Comparison of ENCODE assay signal across 16 mouse cellular contexts in the genomic region with DNA sequence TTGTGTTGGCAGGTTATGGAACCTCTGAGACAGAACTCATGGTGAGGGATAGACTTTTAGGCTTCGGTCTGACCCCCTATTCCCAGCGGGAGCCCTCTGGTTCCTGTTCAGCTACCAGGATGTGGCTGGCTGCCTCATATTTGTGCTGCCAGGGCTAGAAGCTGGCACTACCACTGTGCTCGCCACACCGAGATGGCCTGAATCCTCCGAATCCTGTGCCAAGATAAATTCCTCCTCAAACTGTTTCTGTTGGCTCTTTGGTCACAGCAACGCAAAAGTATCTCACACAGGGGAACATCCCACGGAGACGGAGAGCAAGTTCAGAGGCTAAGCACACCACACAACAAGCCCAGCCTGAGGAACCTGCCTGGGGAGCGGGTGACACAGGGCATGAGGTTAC.
A peak's percentile ranks its signal among the peaks of the same experiment; 100 is the strongest.
DNase-seq lines count a peak whose midpoint lies in the region; ATAC-seq and TF ChIP-seq lines count a peak whose summit lies in the region.
"Had no signal": no experiment of that assay in that cellular context is flagged by ENCODE, and none has a peak within 500 bp of the region (broad histone marks: within the 10 kb centered on the region; RNA-seq: fewer than 3 reads in every experiment).

No protein-coding gene starts in this region.

- no peak overlapping the region for H3K4me2 ChIP-seq in limb, embryonic 15.5 days
- H3K4me2 ChIP-seq: forebrain, embryonic 15.5 days; hindbrain, embryonic 15.5 days; midbrain, embryonic 13.5 days had no signal

- H3K4me1 ChIP-seq in limb, embryonic 15.5 days: peaks cover 15% of the 10 kb centered on the region
- H3K4me1 ChIP-seq in limb, embryonic 10.5 days: peaks cover 18% of the 10 kb centered on the region

- no peaks in the 10 kb centered on the region for H3K27me3 ChIP-seq in limb, embryonic 15.5 days
- H3K27me3 ChIP-seq in limb, embryonic 10.5 days (ENCODE audit: low read depth, poor library complexity, severe bottlenecking): no peaks in the 10 kb centered on the region
- H3K27me3 ChIP-seq: forebrain, embryonic 15.5 days; hindbrain, embryonic 15.5 days; midbrain, embryonic 13.5 days had no signal

- 0 out of 2 replicates have a peak overlapping the region, but pooled peaks have one; percentile 20 for H3K27ac ChIP-seq in gastrocnemius, adult 2 months
- peak overlapping the region; percentile 33; the same call in 1 of the 2 replicates for H3K27ac ChIP-seq in limb, embryonic 15.5 days
- no peak overlapping the region for H3K27ac ChIP-seq in limb, embryonic 10.5 days
- H3K27ac ChIP-seq: forebrain, embryonic 15.5 days; hindbrain, embryonic 15.5 days; liver, embryonic 14.5 days; macrophage; midbrain, embryonic 13.5 days had no signal

- H3K36me3 ChIP-seq in limb, embryonic 15.5 days: 0 out of 2 replicates have a peak, but pooled peaks cover 10% of the 10 kb centered on the region
- peaks cover 55% of the 10 kb centered on the region for H3K36me3 ChIP-seq in limb, embryonic 10.5 days
- H3K36me3 ChIP-seq: forebrain, embryonic 15.5 days; hindbrain, embryonic 15.5 days; midbrain, embryonic 13.5 days had no signal

- no peaks in the 10 kb centered on the region for H3K9me3 ChIP-seq in limb, embryonic 15.5 days
- H3K9me3 ChIP-seq in limb, embryonic 10.5 days (replicated peaks): no peaks in the 10 kb centered on the region
- H3K9me3 ChIP-seq: forebrain, embryonic 15.5 days; hindbrain, embryonic 15.5 days; midbrain, embryonic 13.5 days had no signal

- ATAC-seq in limb, embryonic 15.5 days (ENCODE audit: insufficient number of reproducible peaks, low FRiP score, low TSS enrichment, low read depth): no peak
- ATAC-seq: forebrain, embryonic 15.5 days; midbrain, embryonic 13.5 days had no signal

- TF ChIP-seq CTCF in gastrocnemius, adult 2 months (IDR thresholded peaks at IDR 0.05): no peak

- H3K9ac ChIP-seq in limb, embryonic 15.5 days: no peak overlapping the region
- H3K9ac ChIP-seq: forebrain, embryonic 15.5 days; hindbrain, embryonic 15.5 days; liver, embryonic 14.5 days; midbrain, embryonic 13.5 days had no signal

- H3K4me3 ChIP-seq in gastrocnemius, adult 2 months: no peak overlapping the region
- no peak overlapping the region for H3K4me3 ChIP-seq in limb, embryonic 15.5 days
- H3K4me3 ChIP-seq in limb, embryonic 10.5 days: no peak overlapping the region
- H3K4me3 ChIP-seq: forebrain, embryonic 15.5 days; hindbrain, embryonic 15.5 days; midbrain, embryonic 13.5 days had no signal

- no peak for DNase-seq in gastrocnemius, adult 2 months
- no peak for DNase-seq in gastrocnemius, postnatal 4 days (ENCODE audit: low spot score in 2 of 2)
- DNase-seq in limb, embryonic 10.5 days (ENCODE audit: low spot score): no peak
- peak; percentile 17 for DNase-seq in brain, adult 2 months (ENCODE audit: low read depth, low spot score)
- peak; percentile 88 for DNase-seq in fat pad, adult 2 months (ENCODE audit: extremely low read depth, low read depth, low spot score)
- DNase-seq in frontal cortex, adult 2 months (ENCODE audit: extremely low spot score in 1 of 2, low spot score in 1 of 2): no peak
- DNase-seq: adrenal gland, adult 8-10 months; embryo, embryonic 11 days; heart, postnatal 10 days; layer of hippocampus, adult 9-11 months had no signal

- 76% methylated on average over 9 of the region's 9 CpGs for WGBS in limb, embryonic 15.5 days
- 94% methylated on average over 9 of the region's 9 CpGs for WGBS in limb, embryonic 10.5 days

- intact Hi-C loops in gastrocnemius, adult 2 months (cut with DNase I): no loop called here

Comparison
In these comparisons a context has a peak if more than half of its experiments do, and no peak if none do; other contexts are left out.
1. DNase-seq: peak in brain, adult 2 months (single experiment) and fat pad, adult 2 months (single experiment); none in gastrocnemius, adult 2 months (single experiment), gastrocnemius, postnatal 4 days (0 of 2), limb, embryonic 10.5 days (single experiment) and frontal cortex, adult 2 months (0 of 2).